Mouse (Mus musculus) heart, postnatal 25 days (tissue): Measurements from ENCODE around the gene Cemip. TPM values are rescaled to one million over a fixed set of nuclear protein-coding genes. Genes with fewer than 3 reads are reported as not detected.

Experiments
- DNase-seq: peaks from one replicate; pipeline ENCODE4 v3.0.0; 2022; ENCODE audit warnings: low spot score
- intact Hi-C: fragments of 180-260 bp; cut with DNase I; formaldehyde crosslinking; loops from one replicate; pipeline ENCODE4 v1.15.1; 2025
- total RNA-seq, 2 experiments: library from RNA; stranded (reverse); gene quantifications; 2 replicates each; pipeline ENCODE4 v1.2.3; 2021

Gene Cemip
- total RNA-seq, 2 experiments from 2014 or later: 0.13 to 0.17 TPM

GRCm38 (mm10) chr7:83982566-83982965, 103.7 kb downstream of the Cemip start:
- DNase-seq: no peak
- intact Hi-C loops: no loop called here

GRCm38 (mm10) chr7:83978945-83979536, 107.3 kb downstream of the Cemip start:
- intact Hi-C loops: no loop called here
- DNase-seq: no peak

- DNase-seq: no peak
- intact Hi-C loops: no loop called here
Observed at GRCm38 (mm10) chr7:83978410-83978809, 107.9 kb downstream of the Cemip start.

GRCm38 (mm10) chr7:83976413-83976958, 109.8 kb downstream of the Cemip start:
- intact Hi-C loops: no loop called here
- no peak for DNase-seq

GRCm38 (mm10) chr7:83975283-83975682, 111.0 kb downstream of the Cemip start:
- no peak for DNase-seq
- intact Hi-C loops: no loop called here

- DNase-seq: no peak
- intact Hi-C loops: no loop called here
Observed at GRCm38 (mm10) chr7:83972485-83972884, 113.8 kb downstream of the Cemip start.

- intact Hi-C loops: loop anchor here (5.0 kb wide), 1 partner anchor 46 kb away; no protein-coding TSS in a partner anchor
- no peak for DNase-seq
Observed at GRCm38 (mm10) chr7:83966047-83966818, 120.1 kb downstream of the Cemip start.

GRCm38 (mm10) chr7:83965181-83965580, 121.1 kb downstream of the Cemip start:
- DNase-seq: no peak
- intact Hi-C loops: loop anchor here (5.0 kb wide), 1 partner anchor 47 kb away; no protein-coding TSS in a partner anchor

GRCm38 (mm10) chr7:83952511-83952910, 133.8 kb downstream of the Cemip start:
- no peak for DNase-seq
- intact Hi-C loops: no loop called here

- intact Hi-C loops: no loop called here
- DNase-seq: no peak
Observed at GRCm38 (mm10) chr7:83951327-83951726, 135.0 kb downstream of the Cemip start.

GRCm38 (mm10) chr7:83949662-83950061, 136.6 kb downstream of the Cemip start:
- no peak for DNase-seq
- intact Hi-C loops: no loop called here

GRCm38 (mm10) chr7:83948743-83949142, 137.6 kb downstream of the Cemip start:
- intact Hi-C loops: no loop called here
- no peak for DNase-seq

GRCm38 (mm10) chr7:83941701-83942101, 144.6 kb downstream of the Cemip start:
- intact Hi-C loops: no loop called here
- DNase-seq: no peak

GRCm38 (mm10) chr7:83940136-83940535, 146.2 kb downstream of the Cemip start:
- DNase-seq: no peak
- intact Hi-C loops: no loop called here

GRCm38 (mm10) chr7:83939017-83939721, 147.1 kb downstream of the Cemip start:
- no peak for DNase-seq
- intact Hi-C loops: no loop called here

GRCm38 (mm10) chr7:83921637-83922036, 164.7 kb downstream of the Cemip start:
- intact Hi-C loops: no loop called here
- DNase-seq: no peak

GRCm38 (mm10) chr7:83920241-83920640, 166.1 kb downstream of the Cemip start:
- DNase-seq: no peak
- intact Hi-C loops: no loop called here

- intact Hi-C loops: loop anchor here (1.0 to 5.0 kb wide), 3 partner anchors 172 to 443 kb away; partner anchors contain the start of gene Cemip
- DNase-seq: peak; percentile 22
Observed at GRCm38 (mm10) chr7:83914566-83914965, 171.7 kb downstream of the Cemip start.

GRCm38 (mm10) chr7:83913995-83914394, 172.3 kb downstream of the Cemip start:
- intact Hi-C loops: loop anchor here (1.0 to 5.0 kb wide), 3 partner anchors 172 to 443 kb away; partner anchors contain the start of gene Cemip
- no peak for DNase-seq

GRCm38 (mm10) chr7:83913405-83913932, 172.8 kb downstream of the Cemip start:
- intact Hi-C loops: loop anchor here (5.0 kb wide), 1 partner anchor 444 kb away; no protein-coding TSS in a partner anchor
- no peak for DNase-seq
